Mouse (Mus musculus) heart, adult 2 months (tissue): ENCODE data around the gene Tec. TPM values are rescaled to one million over a fixed set of nuclear protein-coding genes. Genes with fewer than 3 reads are reported as not detected.
A peak's percentile ranks its signal among the peaks of the same experiment; 100 is the strongest.

Experiments
- DNase-seq, 2 experiments: peaks; one replicate each; pipeline ENCODE4 v3.0.0; 2021
- H3K27ac ChIP-seq: fragments of 200-600 bp; 2 replicates; pipeline ENCODE4 v1.8.1; 2022
- H3K27me3 ChIP-seq: fragments of 200-500 bp; 2 replicates; pipeline ENCODE4 v1.6.1; 2012; ENCODE audit warnings: mild to moderate bottlenecking, low read length, inconsistent platforms, mixed read lengths; ENCODE audit not compliant: control insufficient read depth, insufficient read depth
- H3K36me3 ChIP-seq: fragments of 200-500 bp; 2 replicates; pipeline ENCODE4 v1.6.1; 2012; ENCODE audit warnings: low read length, inconsistent platforms; ENCODE audit not compliant: control insufficient read depth, insufficient read depth
- H3K4me1 ChIP-seq: fragments of 200-500 bp; 2 replicates; pipeline ENCODE4 v1.6.1; 2011; ENCODE audit warnings: low read length; ENCODE audit not compliant: control insufficient read depth, insufficient read depth
- H3K4me3 ChIP-seq: fragments of 200-600 bp; 2 replicates; pipeline ENCODE4 v1.8.1; 2022
- H3K79me2 ChIP-seq: fragments of 200-500 bp; replicated peaks from 2 replicates; pipeline ENCODE4 v1.6.1; 2012; ENCODE audit warnings: mild to moderate bottlenecking, inconsistent platforms, low read length, moderate library complexity, mixed read lengths; ENCODE audit not compliant: control insufficient read depth, insufficient read depth
- H3K9ac ChIP-seq: fragments of 200-500 bp; 2 replicates; pipeline ENCODE4 v1.6.1; 2012; ENCODE audit warnings: low read depth, mild to moderate bottlenecking, control low read depth, inconsistent platforms, low read length, mixed read lengths
- CTCF ChIP-seq: fragments of 200-600 bp; IDR thresholded peaks from 2 replicates; pipeline ENCODE4 v1.8.1; 2022; ENCODE audit warnings: antibody characterized with exemption, mild to moderate bottlenecking, moderate library complexity
- EP300 ChIP-seq: fragments of 200-500 bp; IDR thresholded peaks from 2 replicates; pipeline ENCODE4 v1.6.1; 2011; ENCODE audit warnings: low read depth, low read length, control low read depth; ENCODE audit not compliant: insufficient read depth
- POLR2A ChIP-seq: fragments of 200-500 bp; IDR thresholded peaks from 2 replicates; pipeline ENCODE4 v1.6.1; 2011; ENCODE audit warnings: mild to moderate bottlenecking, low read depth, low read length, control low read depth; ENCODE audit not compliant: insufficient read depth
- WGBS: fragments of 180-500 bp; shearing (Covaris S2); methylation state at CpG from one replicate; pipeline ENCODE4 v1.1.7; 2018; 5-methylcytosine and 5-hydroxymethylcytosine counted together
- intact Hi-C: fragments of 180-260 bp; cut with DNase I; formaldehyde crosslinking; loops from one replicate; pipeline ENCODE4 v1.15.1; 2025
- polyA plus RNA-seq: library from polyadenylated mRNA; depleted of rRNA; stranded (reverse); fragments of >200 nt; gene quantifications from 2 replicates; pipeline ENCODE4 v1.2.3, GENCODE M21; 2012
- total RNA-seq, 2 experiments: library from RNA; stranded (reverse); gene quantifications; 2 replicates each; pipeline ENCODE4 v1.2.3; 2021

Tec gene
- total and polyA plus RNA-seq, 3 experiments: 5.7 to 13.8 (median 12.8) TPM

GRCm38 (mm10) chr5:72911284-72911683 lies 43.0 kb upstream of the Tec start:
- Histone ChIP-seq H3K27me3 (no peaks in the 10 kb centered on the region), H3K36me3 (no peaks in the 10 kb centered on the region), H3K4me3 (no peak overlapping the region), H3K79me2 (peaks cover 6% of the 10 kb centered on the region), H3K9ac (no peak overlapping the region), H3K27ac (no peak overlapping the region), H3K4me1 (peaks cover 2% of the 10 kb centered on the region)
- WGBS: 88% methylated on average over 3 of the region's 3 CpGs
- DNase-seq: peak in 1 of 2 experiments; percentile 9
- intact Hi-C loops: loop anchor here (10.0 kb wide), 2 partner anchors 344 to 574 kb away; partner anchors contain the start of genes Dcun1d4 and Fryl
- no peak for TF ChIP-seq EP300
- no peak for TF ChIP-seq CTCF
- TF ChIP-seq POLR2A: no peak

GRCm38 (mm10) chr5:72910373-72910772 lies 42.1 kb upstream of the Tec start:
- no peaks in the 10 kb centered on the region for H3K36me3 ChIP-seq
- no peak overlapping the region for H3K27ac ChIP-seq
- no peaks in the 10 kb centered on the region; the same call in none of the 2 replicates for H3K4me1 ChIP-seq
- TF ChIP-seq POLR2A (no peak), CTCF (no peak), EP300 (no peak)
- no peak overlapping the region for H3K9ac ChIP-seq
- 69% methylated on average over 1 of the region's 1 CpGs for WGBS
- intact Hi-C loops: loop anchor here (10.0 kb wide), 2 partner anchors 344 to 574 kb away; partner anchors contain the start of genes Dcun1d4 and Fryl
- no peak overlapping the region for H3K4me3 ChIP-seq
- peak in 1 of 2 experiments; percentile 13 for DNase-seq
- no peaks in the 10 kb centered on the region for H3K27me3 ChIP-seq
- peaks cover 5% of the 10 kb centered on the region for H3K79me2 ChIP-seq

- no peaks in the 10 kb centered on the region for H3K27me3 ChIP-seq
- peak in 1 of 2 experiments; percentile 2 for DNase-seq
- peaks cover 1% of the 10 kb centered on the region for H3K4me1 ChIP-seq
- no peak overlapping the region for H3K27ac ChIP-seq
- H3K9ac ChIP-seq: no peak overlapping the region
- no peak overlapping the region for H3K4me3 ChIP-seq
- intact Hi-C loops: no loop called here
- 42% methylated on average over 4 of the region's 4 CpGs for WGBS
- no peaks in the 10 kb centered on the region for H3K79me2 ChIP-seq
- 0 out of 2 replicates have a peak, but pooled peaks cover 3% of the 10 kb centered on the region for H3K36me3 ChIP-seq
- TF ChIP-seq CTCF: no peak
- no peak for TF ChIP-seq POLR2A
Measured at GRCm38 (mm10) chr5:72909363-72909762, 41.1 kb upstream of the Tec start.

- Histone ChIP-seq H3K4me3 (no peak overlapping the region), H3K9ac (no peak overlapping the region), H3K79me2 (no peaks in the 10 kb centered on the region), H3K27ac (no peak overlapping the region), H3K4me1 (peaks cover 2% of the 10 kb centered on the region), H3K27me3 (no peaks in the 10 kb centered on the region), H3K36me3 (peaks cover 3% of the 10 kb centered on the region; the same call in 1 of the 2 replicates)
- 57% methylated on average over 8 of the region's 8 CpGs for WGBS
- peak in 1 of 2 experiments; percentile 16 for DNase-seq
- TF ChIP-seq CTCF (0 out of 2 replicates have a peak, but pooled peaks have one; percentile 8), POLR2A (no peak), EP300 (no peak)
- intact Hi-C loops: no loop called here
Measured at GRCm38 (mm10) chr5:72908324-72908936, 40.1 kb upstream of the Tec start.

GRCm38 (mm10) chr5:72907402-72907801 lies 39.1 kb upstream of the Tec start:
- Histone ChIP-seq H3K4me1 (peaks cover 7% of the 10 kb centered on the region), H3K4me3 (no peak overlapping the region), H3K27me3 (no peaks in the 10 kb centered on the region), H3K9ac (no peak overlapping the region), H3K36me3 (peaks cover 6% of the 10 kb centered on the region; the same call in 1 of the 2 replicates), H3K27ac (no peak overlapping the region), H3K79me2 (no peaks in the 10 kb centered on the region)
- intact Hi-C loops: no loop called here
- WGBS: 87% methylated on average over 6 of the region's 6 CpGs
- TF ChIP-seq EP300: no peak
- TF ChIP-seq POLR2A: no peak
- no peak for TF ChIP-seq CTCF
- DNase-seq: peak in 1 of 2 experiments; percentile 14

- Histone ChIP-seq H3K4me3 (no peak overlapping the region), H3K4me1 (peaks cover 10% of the 10 kb centered on the region), H3K36me3 (peaks cover 9% of the 10 kb centered on the region; the same call in 1 of the 2 replicates), H3K27me3 (no peaks in the 10 kb centered on the region), H3K27ac (peak overlapping the region; percentile 90), H3K79me2 (no peaks in the 10 kb centered on the region), H3K9ac (peak overlapping the region; percentile 53)
- TF ChIP-seq EP300: peak; percentile 80
- no peak for TF ChIP-seq CTCF
- peak; percentile 30; the same call in 1 of the 2 replicates for TF ChIP-seq POLR2A
- intact Hi-C loops: no loop called here
- peak; percentile 34 to 67 for DNase-seq
- 60% methylated on average over 18 of the region's 18 CpGs for WGBS
Measured at GRCm38 (mm10) chr5:72904903-72905790, 36.9 kb upstream of the Tec start.
